Mouse (Mus musculus) liver, embryonic 11.5 days (tissue): ENCODE results near the gene Rangrf. TPM values are rescaled to one million over a fixed set of nuclear protein-coding genes. Genes with fewer than 3 reads are reported as not detected.
"Not testable (repeated sequence)": the region's sequence is repeated elsewhere in the genome, so short reads cannot be mapped to it uniquely, and the experiment has no call there.

Experiments used
- ATAC-seq: fragments of 200-750 bp; cut with Nextera tagmentation; replicated peaks from 2 replicates; pipeline ENCODE4 v1.8.0; 2017; ENCODE audit warnings: moderate number of reproducible peaks, mild to moderate bottlenecking, moderate TSS enrichment, moderate library complexity; ENCODE audit not compliant: low FRiP score
- DNase-seq: peaks from one replicate; pipeline ENCODE4 v3.0.0-alpha.2; 2017; ENCODE audit warnings: low spot score
- H3K27ac ChIP-seq: fragments of 300-500 bp; sonication (generic); 2 replicates; pipeline ENCODE4 v1.5.1; 2014; ENCODE audit warnings: mild to moderate bottlenecking, low read depth, low read length, control low read depth
- H3K27me3 ChIP-seq: fragments of 300-500 bp; sonication (generic); replicated peaks from 2 replicates; pipeline ENCODE4 v1.6.1; 2014; ENCODE audit warnings: low read length, mixed read lengths; ENCODE audit not compliant: control insufficient read depth, insufficient read depth
- H3K36me3 ChIP-seq: fragments of 300-500 bp; sonication (generic); 2 replicates; pipeline ENCODE4 v1.6.1; 2014; ENCODE audit warnings: mild to moderate bottlenecking, low read length, moderate library complexity, mixed read lengths; ENCODE audit not compliant: control insufficient read depth, insufficient read depth
- H3K4me1 ChIP-seq: fragments of 300-500 bp; sonication (generic); replicated peaks from 2 replicates; pipeline ENCODE4 v1.6.1; 2014; ENCODE audit warnings: low read length, mixed read lengths; ENCODE audit not compliant: control insufficient read depth, insufficient read depth
- H3K4me2 ChIP-seq: fragments of 300-500 bp; sonication (generic); 2 replicates; pipeline ENCODE4 v1.6.1; 2014; ENCODE audit warnings: mild to moderate bottlenecking, control low read depth, moderate library complexity
- H3K4me3 ChIP-seq: fragments of 300-500 bp; sonication (generic); 2 replicates; pipeline ENCODE4 v1.5.1; 2014; ENCODE audit warnings: low read depth, low read length, control low read depth
- H3K9ac ChIP-seq: fragments of 300-500 bp; sonication (generic); 2 replicates; pipeline ENCODE4 v1.6.1; 2014; ENCODE audit warnings: low read depth, low read length, control low read depth
- H3K9me3 ChIP-seq: fragments of 300-500 bp; sonication (generic); 2 replicates; pipeline ENCODE4 v1.6.1; 2016; ENCODE audit warnings: low read length, inconsistent platforms, mixed read lengths; ENCODE audit not compliant: control insufficient read depth
- WGBS: fragments of 180-500 bp; shearing (Covaris S2); extraction: QIAGEN DNeasy Blood & Tissue Kit; methylation state at CpG from one replicate; pipeline ENCODE4 v1.1.7; 2014; 5-methylcytosine and 5-hydroxymethylcytosine counted together
- polyA plus RNA-seq: library from polyadenylated mRNA; unstranded; fragments of >200 nt; fragmentation: Nextera tagmentation; extraction: Ambion mirVana; gene quantifications from 2 replicates; pipeline ENCODE4 v1.2.1, GENCODE M21; 2014

Rangrf gene
- polyA plus RNA-seq, 1 experiment from 2014 or later: 97.5 TPM

- H3K9me3 ChIP-seq: no peaks in the 10 kb centered on the region
- no peaks in the 10 kb centered on the region for H3K36me3 ChIP-seq
- DNase-seq (no peak), ATAC-seq (no peak)
- no peaks in the 10 kb centered on the region for H3K4me1 ChIP-seq
- no peak overlapping the region for H3K27ac ChIP-seq
- peaks cover 2% of the 10 kb centered on the region; the same call in 1 of the 2 replicates for H3K27me3 ChIP-seq
- H3K4me2 ChIP-seq: no peak overlapping the region
- no peak overlapping the region for H3K4me3 ChIP-seq
- WGBS: 83% methylated on average over 4 of the region's 4 CpGs
- no peak overlapping the region for H3K9ac ChIP-seq
These were observed 29.0 kb downstream of the Rangrf start for GRCm38 (mm10) chr11:68946001-68946400.

GRCm38 (mm10) chr11:68945245-68945644, 29.7 kb downstream of the Rangrf start:
- H3K9me3 ChIP-seq: no peaks in the 10 kb centered on the region
- WGBS: 77% methylated on average over 2 of the region's 2 CpGs
- no peak for ATAC-seq

DNA sequence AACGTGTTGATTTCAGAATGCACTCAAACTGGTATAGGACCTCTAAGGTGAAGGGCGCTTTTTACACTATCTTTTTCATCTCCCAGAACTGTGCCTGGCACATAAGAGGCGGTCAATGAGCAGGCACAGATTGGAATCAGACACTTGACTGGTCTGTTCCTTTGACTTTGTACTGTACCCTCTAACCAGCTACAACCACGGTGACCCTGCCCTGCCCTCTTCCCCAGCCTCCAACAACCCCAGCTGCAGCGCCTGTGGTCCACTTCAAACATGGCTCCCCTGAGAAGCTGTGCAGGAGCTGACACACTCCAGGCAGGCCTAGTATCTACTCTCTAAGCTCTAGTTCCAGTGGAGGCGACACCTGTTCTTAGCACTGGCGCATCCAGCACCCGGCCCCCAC, 32.3 kb downstream of the Rangrf start:
- Histone ChIP-seq H3K36me3 (no peaks in the 10 kb centered on the region), H3K4me1 (peaks cover 8% of the 10 kb centered on the region), H3K9ac (no peak overlapping the region), H3K4me2 (no peak overlapping the region), H3K27me3 (no peaks in the 10 kb centered on the region; the same call in 1 of the 2 replicates), H3K4me3 (no peak overlapping the region), H3K27ac (no peak overlapping the region), H3K9me3 (no peaks in the 10 kb centered on the region)
- no peak for DNase-seq
- WGBS: 79% methylated on average over 8 of the region's 8 CpGs
- no peak for ATAC-seq

More at GRCm38 (mm10) chr11:68945245-68945644, 29.7 kb downstream of the Rangrf start:
- H3K4me2 ChIP-seq: no peak overlapping the region
- no peak overlapping the region for H3K4me3 ChIP-seq
- H3K4me1 ChIP-seq: peaks cover 4% of the 10 kb centered on the region
- no peaks in the 10 kb centered on the region for H3K36me3 ChIP-seq
- no peak overlapping the region for H3K27ac ChIP-seq
- peaks cover 2% of the 10 kb centered on the region; the same call in 1 of the 2 replicates for H3K27me3 ChIP-seq
- DNase-seq: no peak
- no peak overlapping the region for H3K9ac ChIP-seq

GRCm38 (mm10) chr11:68940516-68940915, 34.5 kb downstream of the Rangrf start:
- peak overlapping the region; percentile 46 for H3K4me3 ChIP-seq
- no peak overlapping the region for H3K27ac ChIP-seq
- WGBS: 71% methylated on average over 4 of the region's 4 CpGs
- no peaks in the 10 kb centered on the region for H3K27me3 ChIP-seq
- H3K4me2 ChIP-seq: peak overlapping the region; percentile 59
- H3K9ac ChIP-seq: peak overlapping the region; percentile 51; the same call in 1 of the 2 replicates
- no peaks in the 10 kb centered on the region for H3K9me3 ChIP-seq
- no peak for ATAC-seq
- peaks cover 8% of the 10 kb centered on the region for H3K4me1 ChIP-seq
- no peaks in the 10 kb centered on the region for H3K36me3 ChIP-seq
- no peak for DNase-seq

GRCm38 (mm10) chr11:68939451-68940304, 35.3 kb downstream of the Rangrf start:
- Histone ChIP-seq H3K9me3 (no peaks in the 10 kb centered on the region), H3K4me2 (peak overlapping the region; percentile 59), H3K27ac (no peak overlapping the region), H3K4me1 (peaks cover 8% of the 10 kb centered on the region), H3K27me3 (no peaks in the 10 kb centered on the region), H3K36me3 (no peaks in the 10 kb centered on the region), H3K4me3 (peak overlapping the region; percentile 46), H3K9ac (peak overlapping the region; percentile 51)
- WGBS: 5% methylated on average over 16 of the region's 16 CpGs
- peak; percentile 98 for ATAC-seq
- DNase-seq: peak; percentile 82

DNA sequence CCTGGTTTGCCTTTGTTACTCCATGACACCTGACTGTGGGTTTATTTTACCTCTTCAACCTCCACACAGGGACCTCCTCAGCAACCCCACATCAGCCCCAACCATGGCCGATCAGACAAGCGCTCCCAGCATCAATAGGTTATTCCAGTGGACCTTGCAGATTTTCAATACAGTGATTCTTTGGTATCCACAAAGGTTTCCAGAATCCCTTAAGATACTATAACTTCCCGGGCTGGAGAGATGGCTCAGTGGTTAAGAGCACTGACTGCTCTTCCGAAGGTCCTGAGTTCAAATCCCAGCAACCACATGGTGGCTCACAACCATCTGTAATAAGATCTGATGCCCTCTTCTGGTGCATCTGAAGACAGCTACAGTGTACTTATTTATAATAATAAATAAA, 38.0 kb downstream of the Rangrf start:
- not testable (repeated sequence) for DNase-seq, H3K9ac ChIP-seq, H3K4me2 ChIP-seq, H3K4me1 ChIP-seq, H3K36me3 ChIP-seq, ATAC-seq, H3K27me3 ChIP-seq, H3K9me3 ChIP-seq, H3K4me3 ChIP-seq, H3K27ac ChIP-seq
- WGBS: 79% methylated on average over 4 of the region's 4 CpGs

DNA sequence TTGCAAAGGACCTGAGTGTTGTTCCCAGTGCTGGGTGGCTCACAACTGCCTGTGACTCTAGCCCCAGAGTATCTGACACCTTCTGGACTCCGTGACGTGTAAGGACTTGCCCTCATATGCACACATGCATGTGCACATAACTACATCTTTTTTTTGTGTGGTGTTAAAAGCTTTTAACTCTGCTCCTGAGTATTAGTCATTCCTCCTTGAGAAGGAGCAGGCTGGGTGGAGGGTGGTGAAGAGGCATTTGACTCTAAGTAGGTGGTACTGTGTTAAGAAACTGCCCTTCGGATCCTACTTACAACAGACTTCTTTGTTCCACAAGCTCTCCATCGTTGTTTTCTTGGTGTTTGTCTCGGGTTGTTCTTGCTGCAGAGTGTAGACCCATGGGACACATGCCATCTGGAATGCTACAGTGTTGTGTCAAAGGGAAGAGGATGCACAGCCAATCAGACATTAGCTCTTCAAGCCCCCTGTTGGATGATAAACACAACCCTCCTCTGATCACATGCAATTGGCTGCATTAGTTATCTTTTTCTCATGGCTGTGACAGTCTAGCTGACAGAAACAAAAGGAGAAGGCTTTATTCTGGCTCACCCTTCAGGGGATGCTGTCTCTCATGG, 41.0 kb downstream of the Rangrf start:
- H3K27ac ChIP-seq: no peak overlapping the region
- WGBS: 81% methylated on average over 5 of the region's 5 CpGs

DNA sequence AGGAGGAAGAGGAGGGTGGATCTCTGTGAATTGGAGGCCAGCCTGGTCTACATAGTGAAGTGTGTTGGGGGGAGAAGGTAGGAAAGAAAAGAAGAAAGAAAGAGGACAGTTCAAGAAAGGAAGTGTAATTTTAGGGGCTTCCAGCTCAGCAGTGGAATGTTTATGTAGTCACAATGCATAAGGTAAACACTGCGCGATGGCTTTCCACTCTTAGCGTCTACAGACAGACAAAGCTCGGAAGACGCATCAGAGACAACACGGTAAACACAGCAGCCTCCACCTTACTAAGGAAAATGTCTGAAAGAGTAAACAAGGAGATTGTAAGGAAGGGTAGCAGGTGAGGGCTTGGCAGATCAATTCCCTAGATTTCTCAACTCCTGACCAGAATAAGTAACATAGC, 45.0 kb downstream of the Rangrf start:
- Histone ChIP-seq H3K36me3 (no peaks in the 10 kb centered on the region), H3K4me2 (no peak overlapping the region), H3K9me3 (no peaks in the 10 kb centered on the region), H3K27ac (no peak overlapping the region), H3K4me1 (no peaks in the 10 kb centered on the region), H3K27me3 (no peaks in the 10 kb centered on the region), H3K9ac (no peak overlapping the region), H3K4me3 (no peak overlapping the region)
- DNase-seq (no peak), ATAC-seq (no peak)
- 60% methylated on average over 6 of the region's 6 CpGs for whole genome bisulfite sequencing

More for the DNA sequence above, 41.0 kb downstream of the Rangrf start:
- Histone ChIP-seq H3K4me2 (no peak overlapping the region), H3K9me3 (no peaks in the 10 kb centered on the region), H3K4me3 (no peak overlapping the region), H3K9ac (no peak overlapping the region), H3K4me1 (no peaks in the 10 kb centered on the region), H3K36me3 (no peaks in the 10 kb centered on the region), H3K27me3 (no peaks in the 10 kb centered on the region)
- DNase-seq (no peak), ATAC-seq (no peak)
